In the genomic region with DNA sequence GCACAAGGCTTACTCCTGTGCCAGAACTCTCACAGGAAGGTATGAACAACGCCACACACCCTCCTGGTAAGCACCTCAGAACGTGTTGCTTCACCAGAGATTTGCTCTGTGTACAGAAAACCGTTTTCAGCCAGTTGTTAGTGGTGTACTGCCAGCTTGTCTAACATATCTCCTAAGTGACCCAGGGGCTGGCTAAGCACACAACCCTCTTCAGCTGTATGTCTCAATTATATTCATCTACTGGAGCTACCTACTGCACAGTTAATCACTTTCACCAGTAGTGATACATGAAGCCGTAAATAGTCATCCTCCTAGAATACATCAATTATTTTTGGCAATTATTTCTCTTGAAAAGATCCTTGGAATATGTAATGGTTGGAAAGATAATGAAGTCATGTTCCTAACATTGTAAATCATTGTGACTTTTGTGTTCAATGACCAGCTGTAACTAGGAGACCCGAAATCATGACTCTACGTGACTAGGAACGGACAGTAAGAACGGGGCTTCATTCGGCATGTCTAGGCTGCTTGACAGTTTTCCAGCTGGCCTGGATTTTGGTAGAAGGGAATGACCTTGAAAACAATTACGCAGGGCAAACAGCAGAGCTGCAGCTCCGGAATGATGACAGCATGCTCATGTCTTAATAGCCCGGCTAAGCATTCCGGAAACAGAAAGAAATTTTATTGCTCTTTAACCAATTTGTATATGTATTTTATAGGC, we compare ENCODE assay signal across 10 mouse cellular contexts.
DNase-seq lines count a peak whose midpoint lies in the region; ATAC-seq and TF ChIP-seq lines count a peak whose summit lies in the region.
"Had no signal": no experiment of that assay in that cellular context is flagged by ENCODE, and none has a peak within 500 bp of the region (broad histone marks: within the 10 kb centered on the region; RNA-seq: fewer than 3 reads in every experiment).

No protein-coding gene starts in this region.

- TF ChIP-seq CTCF in lung, postnatal 0 days (IDR thresholded peaks at IDR 0.05), result no peak

- no peak overlapping the region for H3K9ac ChIP-seq in kidney, embryonic 15.5 days
- no peak overlapping the region for H3K9ac ChIP-seq in lung, postnatal 0 days (replicated peaks; ENCODE audit: low read depth)
- H3K9ac ChIP-seq in forebrain, embryonic 16.5 days (replicated peaks; ENCODE audit: low read depth, low read length), result no peak overlapping the region
- H3K9ac ChIP-seq: embryonic facial prominence, embryonic 13.5 days; liver, embryonic 14.5 days had no signal

- H3K9me3 ChIP-seq in kidney, embryonic 15.5 days (replicated peaks), result no peaks in the 10 kb centered on the region
- H3K9me3 ChIP-seq in heart, embryonic 10.5 days, result no peaks in the 10 kb centered on the region
- H3K9me3 ChIP-seq in lung, postnatal 0 days (ENCODE audit: low read length), result no peaks in the 10 kb centered on the region
- H3K9me3 ChIP-seq in forebrain, embryonic 16.5 days (ENCODE audit: control insufficient read depth, low read length), result no peaks in the 10 kb centered on the region
- H3K9me3 ChIP-seq: embryonic facial prominence, embryonic 13.5 days had no signal

- peak; percentile 44; the same call in 1 of the 2 replicates for ATAC-seq in kidney, embryonic 15.5 days (replicated peaks; ENCODE audit: low FRiP score)
- ATAC-seq in lung, postnatal 0 days, result peak; percentile 35; the same call in 1 of the 2 replicates
- no peak for ATAC-seq in forebrain, embryonic 16.5 days

- peaks cover 6% of the 10 kb centered on the region for H3K4me1 ChIP-seq in kidney, embryonic 15.5 days
- H3K4me1 ChIP-seq in heart, embryonic 10.5 days, result peaks cover 27% of the 10 kb centered on the region
- no peaks in the 10 kb centered on the region for H3K4me1 ChIP-seq in lung, postnatal 0 days (ENCODE audit: insufficient read depth, low read depth, low read length)
- H3K4me1 ChIP-seq in forebrain, embryonic 16.5 days (replicated peaks; ENCODE audit: control insufficient read depth, insufficient read depth, low read length), result no peaks in the 10 kb centered on the region

- DNase-seq in kidney, adult 18-20 months, result no peak
- DNase-seq in adrenal gland, postnatal 10 days, result peak; percentile 64
- DNase-seq in heart, embryonic 10.5 days (ENCODE audit: low spot score), result no peak
- peak; percentile 46 for DNase-seq in lung, postnatal 0 days (ENCODE audit: low spot score)
- no peak for DNase-seq in spleen, adult 12 weeks (ENCODE audit: low spot score)
- no peak for DNase-seq in layer of hippocampus, postnatal 25 days (ENCODE audit: extremely low spot score in 1 of 2, low spot score in 1 of 2)

- no peak overlapping the region for H3K4me2 ChIP-seq in kidney, embryonic 15.5 days
- H3K4me2 ChIP-seq in lung, postnatal 0 days (replicated peaks; ENCODE audit: low read depth, low read length), result no peak overlapping the region
- H3K4me2 ChIP-seq in forebrain, embryonic 16.5 days (ENCODE audit: low read length), result no peak overlapping the region
- H3K4me2 ChIP-seq: embryonic facial prominence, embryonic 13.5 days had no signal

- H3K27me3 ChIP-seq in kidney, embryonic 15.5 days, result no peaks in the 10 kb centered on the region
- no peaks in the 10 kb centered on the region for H3K27me3 ChIP-seq in heart, embryonic 10.5 days (ENCODE audit: insufficient read depth, poor library complexity, severe bottlenecking)
- no peaks in the 10 kb centered on the region for H3K27me3 ChIP-seq in lung, postnatal 0 days (replicated peaks; ENCODE audit: insufficient read depth, low read length)
- H3K27me3 ChIP-seq in forebrain, embryonic 16.5 days (replicated peaks; ENCODE audit: control insufficient read depth, insufficient read depth, low read length), result no peaks in the 10 kb centered on the region
- H3K27me3 ChIP-seq: embryonic facial prominence, embryonic 13.5 days had no signal

- H3K27ac ChIP-seq in kidney, embryonic 15.5 days, result peak overlapping the region; percentile 45; the same call in 1 of the 2 replicates
- H3K27ac ChIP-seq in heart, embryonic 10.5 days, result peak overlapping the region; percentile 72; the same call in 1 of the 2 replicates
- H3K27ac ChIP-seq in lung, postnatal 0 days (ENCODE audit: low read length), result no peak overlapping the region
- H3K27ac ChIP-seq in forebrain, embryonic 16.5 days (ENCODE audit: low read length), result no peak overlapping the region
- H3K27ac ChIP-seq: embryonic facial prominence, embryonic 13.5 days; liver, embryonic 14.5 days had no signal

- TF ChIP-seq EP300 in lung, postnatal 0 days (IDR thresholded peaks at IDR 0.05), result no peak

- WGBS in kidney, embryonic 15.5 days, result 58% methylated on average over 13 of the region's 13 CpGs
- WGBS in heart, embryonic 10.5 days, result 64% methylated on average over 13 of the region's 13 CpGs
- WGBS in lung, postnatal 0 days, result 63% methylated on average over 13 of the region's 13 CpGs
- 81% methylated on average over 13 of the region's 13 CpGs for WGBS in forebrain, embryonic 16.5 days

- no peak overlapping the region for H3K4me3 ChIP-seq in kidney, embryonic 15.5 days (replicated peaks)
- no peak overlapping the region for H3K4me3 ChIP-seq in heart, embryonic 10.5 days
- no peak overlapping the region for H3K4me3 ChIP-seq in lung, postnatal 0 days (ENCODE audit: low read depth, low read length)
- no peak overlapping the region for H3K4me3 ChIP-seq in forebrain, embryonic 16.5 days (replicated peaks; ENCODE audit: low read length)
- H3K4me3 ChIP-seq: embryonic facial prominence, embryonic 13.5 days had no signal

- no peaks in the 10 kb centered on the region for H3K36me3 ChIP-seq in kidney, embryonic 15.5 days
- no peaks in the 10 kb centered on the region for H3K36me3 ChIP-seq in heart, embryonic 10.5 days
- no peaks in the 10 kb centered on the region for H3K36me3 ChIP-seq in lung, postnatal 0 days (ENCODE audit: insufficient read depth, low read length)
- H3K36me3 ChIP-seq in forebrain, embryonic 16.5 days (ENCODE audit: control insufficient read depth, insufficient read depth), result no peaks in the 10 kb centered on the region
- H3K36me3 ChIP-seq: embryonic facial prominence, embryonic 13.5 days had no signal

Comparison
In these comparisons a context has a peak if more than half of its experiments do, and no peak if none do; other contexts are left out.
1. H3K27ac ChIP-seq: peak in kidney, embryonic 15.5 days (single experiment) and heart, embryonic 10.5 days (single experiment); none in lung, postnatal 0 days (single experiment) and forebrain, embryonic 16.5 days (single experiment).
2. DNase-seq: peak in adrenal gland, postnatal 10 days (single experiment) and lung, postnatal 0 days (single experiment); none in kidney, adult 18-20 months (single experiment), heart, embryonic 10.5 days (single experiment), spleen, adult 12 weeks (single experiment) and layer of hippocampus, postnatal 25 days (0 of 2).